Mouse (Mus musculus) cerebellum, adult 2 months (tissue): ENCODE measurements around the gene Mfsd13b.

ENCODE experiments used
- CTCF ChIP-seq: fragments of 200-500 bp; IDR thresholded peaks from 2 replicates; pipeline ENCODE4 v1.5.1; 2011; ENCODE audit warnings: low read depth, mild to moderate bottlenecking, control low read depth, low read length, moderate library complexity, borderline replicate concordance; ENCODE audit not compliant: insufficient read depth
- POLR2A ChIP-seq: fragments of 200-500 bp; IDR thresholded peaks from 2 replicates; pipeline ENCODE4 v1.6.1; 2011; ENCODE audit warnings: low read length, control low read depth, borderline replicate concordance; ENCODE audit not compliant: insufficient read depth

DNA sequence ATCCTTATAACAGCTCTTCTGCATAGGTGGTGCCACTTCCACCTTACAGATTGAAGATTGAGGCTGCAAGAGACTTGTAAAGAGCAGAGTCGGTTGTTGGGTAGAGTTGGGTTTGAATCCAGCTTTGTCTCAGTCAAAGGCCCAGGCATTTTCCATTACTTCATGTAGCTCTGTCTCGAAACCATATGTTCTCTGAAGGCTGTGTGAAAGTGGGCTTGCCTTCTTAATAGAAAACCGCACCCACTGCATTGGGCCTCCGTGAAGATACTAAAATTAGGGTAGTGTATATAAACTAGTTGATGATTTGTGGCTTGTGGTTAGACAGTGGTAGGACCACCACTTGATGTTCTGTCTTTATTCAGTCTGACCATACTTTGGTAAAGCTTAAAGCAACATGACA is 58.3 kb downstream of the Mfsd13b start:
- TF ChIP-seq POLR2A: no peak
- no peak for TF ChIP-seq CTCF
